Mouse (Mus musculus) lung, embryonic 14.5 days (tissue): Measurements from ENCODE around the gene Gtpbp10. TPM values are rescaled to one million over a fixed set of nuclear protein-coding genes. Genes with fewer than 3 reads are reported as not detected.

Experiments used
- ATAC-seq: fragments of 200-750 bp; cut with Nextera tagmentation; 2 replicates; pipeline ENCODE4 v1.8.0; 2017; ENCODE audit warnings: mild to moderate bottlenecking, moderate TSS enrichment, moderate library complexity; ENCODE audit not compliant: insufficient read depth
- DNase-seq: peaks from one replicate; pipeline ENCODE4 v3.0.0-alpha.2; 2015
- H3K27ac ChIP-seq: fragments of 300-500 bp; sonication (generic); 2 replicates; pipeline ENCODE4 v1.5.1; 2014; ENCODE audit warnings: low read depth, mild to moderate bottlenecking, moderate library complexity
- H3K27me3 ChIP-seq: fragments of 300-500 bp; sonication (generic); 2 replicates; pipeline ENCODE4 v1.6.1; 2014; ENCODE audit warnings: low read length, control low read depth; ENCODE audit not compliant: insufficient read depth
- H3K36me3 ChIP-seq: fragments of 300-500 bp; sonication (generic); 2 replicates; pipeline ENCODE4 v1.6.1; 2014; ENCODE audit warnings: control low read depth; ENCODE audit not compliant: insufficient read depth
- H3K4me1 ChIP-seq: fragments of 300-500 bp; sonication (generic); 2 replicates; pipeline ENCODE4 v1.6.1; 2014; ENCODE audit warnings: antibody characterized with exemption, control low read depth; ENCODE audit not compliant: insufficient read depth
- H3K4me2 ChIP-seq: fragments of 300-500 bp; sonication (generic); 2 replicates; pipeline ENCODE4 v1.6.1; 2014; ENCODE audit warnings: mild to moderate bottlenecking
- H3K4me3 ChIP-seq: fragments of 300-500 bp; sonication (generic); 2 replicates; pipeline ENCODE4 v1.5.1; 2014; ENCODE audit warnings: low read depth, low read length
- H3K9ac ChIP-seq: fragments of 300-500 bp; sonication (generic); 2 replicates; pipeline ENCODE4 v1.6.1; 2014
- H3K9me3 ChIP-seq: fragments of 300-500 bp; sonication (generic); 2 replicates; pipeline ENCODE4 v1.6.1; 2016; ENCODE audit warnings: low read depth, low read length, control low read depth
- CTCF ChIP-seq: IDR thresholded peaks from 2 replicates; pipeline ENCODE4 v1.5.1; 2016; ENCODE audit warnings: antibody characterized with exemption, low read depth
- WGBS: fragments of 180-500 bp; shearing (Covaris S2); extraction: QIAGEN DNeasy Blood & Tissue Kit; methylation state at CpG from one replicate; pipeline ENCODE4 v1.1.7; 2014; 5-methylcytosine and 5-hydroxymethylcytosine counted together
- polyA plus RNA-seq: library from polyadenylated mRNA; unstranded; fragments of >200 nt; fragmentation: Nextera tagmentation; extraction: Ambion mirVana; gene quantifications from 2 replicates; pipeline ENCODE4 v1.2.1, GENCODE M21; 2014

The Gtpbp10 gene
- polyA plus RNA-seq, 1 experiment from 2014 or later: 33.7 TPM

DNA sequence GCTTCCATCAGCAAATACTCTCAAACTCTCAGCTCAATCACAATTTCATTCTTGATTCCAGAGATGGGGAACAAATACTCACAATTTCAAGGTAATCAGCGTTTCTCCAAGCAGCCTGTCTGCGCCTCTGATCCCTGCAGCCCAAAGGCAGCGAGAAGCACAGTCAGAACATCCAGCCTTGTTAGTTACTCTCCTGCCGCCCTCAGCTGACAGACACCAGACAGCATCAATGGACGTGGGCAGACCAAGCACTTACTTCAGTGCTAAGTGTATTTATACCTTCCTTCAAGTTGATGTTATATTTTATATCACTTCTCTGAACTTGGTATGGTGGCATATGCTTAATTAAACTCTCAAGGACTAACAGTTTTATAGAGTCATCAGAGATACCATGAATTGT, 48.3 kb downstream of the Gtpbp10 start:
- DNase-seq (no peak), ATAC-seq (no peak)
- Histone ChIP-seq H3K36me3 (peaks cover 17% of the 10 kb centered on the region; the same call in 1 of the 2 replicates), H3K27me3 (no peaks in the 10 kb centered on the region), H3K9me3 (no peaks in the 10 kb centered on the region), H3K9ac (no peak overlapping the region), H3K4me1 (no peaks in the 10 kb centered on the region), H3K4me3 (no peak overlapping the region), H3K27ac (no peak overlapping the region), H3K4me2 (no peak overlapping the region)
- TF ChIP-seq CTCF: no peak
- WGBS: 79% methylated on average over 5 of the region's 5 CpGs

DNA sequence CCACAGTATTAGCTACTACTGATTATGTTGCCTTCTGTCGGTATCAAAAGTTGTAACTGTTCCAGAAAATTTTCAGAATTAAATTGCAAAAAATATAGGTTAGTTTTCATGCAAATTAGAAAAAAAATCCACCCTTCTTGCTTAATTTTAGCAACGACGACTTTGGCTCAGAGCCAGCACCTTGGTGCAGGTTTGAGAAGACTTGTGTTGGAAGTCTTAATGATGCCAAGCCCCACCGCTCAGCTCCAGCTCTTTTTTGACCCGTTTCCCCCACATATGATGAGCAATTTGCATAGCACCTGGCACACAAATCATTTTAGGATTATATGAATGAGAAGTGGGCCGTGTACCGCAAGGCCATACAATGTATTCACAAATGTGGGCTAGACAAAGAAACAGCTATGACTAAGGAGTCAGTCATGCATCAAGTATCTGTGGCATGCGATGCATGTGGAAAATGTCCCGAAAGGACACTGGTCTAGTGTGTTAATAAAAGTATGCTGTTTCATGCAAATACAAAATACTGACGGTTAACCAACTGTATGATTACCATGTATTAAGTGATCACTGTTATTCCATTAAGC, 48.9 kb downstream of the Gtpbp10 start:
- WGBS: 78% methylated on average over 10 of the region's 10 CpGs
- peaks cover 17% of the 10 kb centered on the region; the same call in 1 of the 2 replicates for H3K36me3 ChIP-seq
- no peak overlapping the region for H3K27ac ChIP-seq
- no peak overlapping the region for H3K9ac ChIP-seq
- H3K4me3 ChIP-seq: no peak overlapping the region
- ATAC-seq (no peak), DNase-seq (no peak)
- no peak overlapping the region for H3K4me2 ChIP-seq
- TF ChIP-seq CTCF: no peak
- no peaks in the 10 kb centered on the region for H3K9me3 ChIP-seq
- no peaks in the 10 kb centered on the region for H3K4me1 ChIP-seq
- no peaks in the 10 kb centered on the region for H3K27me3 ChIP-seq

GRCm38 (mm10) chr5:5508231-5508630, 51.1 kb downstream of the Gtpbp10 start:
- H3K4me2 ChIP-seq: no peak overlapping the region
- ATAC-seq (peak; percentile 53; the same call in 1 of the 2 replicates), DNase-seq (no peak)
- H3K36me3 ChIP-seq: peaks cover 21% of the 10 kb centered on the region; the same call in 1 of the 2 replicates
- no peak overlapping the region for H3K9ac ChIP-seq
- no peaks in the 10 kb centered on the region for H3K4me1 ChIP-seq
- 83% methylated on average over 10 of the region's 10 CpGs for WGBS
- no peak overlapping the region for H3K4me3 ChIP-seq
- no peak for TF ChIP-seq CTCF
- no peaks in the 10 kb centered on the region for H3K27me3 ChIP-seq
- no peaks in the 10 kb centered on the region for H3K9me3 ChIP-seq
- H3K27ac ChIP-seq: no peak overlapping the region

DNA sequence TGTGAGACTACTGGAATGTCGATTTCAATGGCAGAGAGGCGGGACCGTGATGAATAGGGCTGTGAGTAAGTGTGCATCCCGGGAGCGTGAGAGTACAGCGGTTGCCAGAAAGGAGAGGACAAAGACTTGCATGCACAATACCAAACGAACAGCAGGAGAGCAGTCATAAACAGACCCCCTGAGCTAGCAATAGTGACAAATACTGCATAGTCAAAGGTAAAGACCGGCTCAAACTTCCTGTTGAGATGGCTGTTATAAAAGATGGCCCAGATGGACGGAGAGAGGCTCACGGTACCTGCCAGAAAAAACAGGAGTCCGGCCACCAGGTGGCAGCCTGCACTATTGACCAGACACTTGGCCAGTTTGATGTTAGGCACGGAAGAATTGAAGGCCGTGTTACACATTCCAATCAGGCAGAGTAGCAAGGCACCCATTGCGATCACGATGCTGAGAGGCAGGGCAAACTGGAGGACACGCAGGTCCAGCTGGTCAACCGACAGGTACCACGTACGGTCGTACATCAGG, 51.6 kb downstream of the Gtpbp10 start:
- Histone ChIP-seq H3K9me3 (no peaks in the 10 kb centered on the region), H3K4me1 (no peaks in the 10 kb centered on the region), H3K27ac (no peak overlapping the region), H3K9ac (no peak overlapping the region), H3K4me2 (no peak overlapping the region), H3K27me3 (no peaks in the 10 kb centered on the region), H3K36me3 (peaks cover 21% of the 10 kb centered on the region; the same call in 1 of the 2 replicates), H3K4me3 (no peak overlapping the region)
- DNase-seq: peak; percentile 78
- TF ChIP-seq CTCF: peak; percentile 79
- 53% methylated on average over 20 of the region's 20 CpGs for WGBS
- ATAC-seq: peak; percentile 57; the same call in 1 of the 2 replicates

DNA sequence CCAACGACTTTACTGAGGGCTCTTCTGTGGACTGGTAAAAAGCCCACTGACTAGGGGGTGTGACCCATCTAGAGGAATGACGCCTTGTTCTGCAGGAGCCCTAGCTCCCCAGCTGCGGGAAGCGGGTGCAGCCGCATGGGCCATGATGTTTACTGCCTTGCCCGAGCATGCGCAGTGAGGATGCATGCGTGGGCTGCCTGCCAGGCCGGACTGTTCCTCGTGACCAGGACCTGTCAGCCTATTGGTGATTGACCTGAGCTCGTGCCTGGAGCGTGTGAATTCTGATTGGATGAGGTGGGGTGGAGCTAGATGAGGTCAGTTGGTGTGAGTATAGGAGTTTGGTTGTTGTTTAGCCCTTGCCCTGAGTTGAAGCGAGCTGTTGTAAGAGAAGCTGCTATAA, 54.9 kb downstream of the Gtpbp10 start:
- DNase-seq (no peak), ATAC-seq (no peak)
- WGBS: 87% methylated on average over 13 of the region's 13 CpGs
- Histone ChIP-seq H3K9me3 (no peaks in the 10 kb centered on the region), H3K27me3 (no peaks in the 10 kb centered on the region), H3K9ac (no peak overlapping the region), H3K4me3 (no peak overlapping the region), H3K36me3 (peaks cover 21% of the 10 kb centered on the region; the same call in 1 of the 2 replicates), H3K27ac (no peak overlapping the region), H3K4me1 (no peaks in the 10 kb centered on the region), H3K4me2 (no peak overlapping the region)
- TF ChIP-seq CTCF: no peak

DNA sequence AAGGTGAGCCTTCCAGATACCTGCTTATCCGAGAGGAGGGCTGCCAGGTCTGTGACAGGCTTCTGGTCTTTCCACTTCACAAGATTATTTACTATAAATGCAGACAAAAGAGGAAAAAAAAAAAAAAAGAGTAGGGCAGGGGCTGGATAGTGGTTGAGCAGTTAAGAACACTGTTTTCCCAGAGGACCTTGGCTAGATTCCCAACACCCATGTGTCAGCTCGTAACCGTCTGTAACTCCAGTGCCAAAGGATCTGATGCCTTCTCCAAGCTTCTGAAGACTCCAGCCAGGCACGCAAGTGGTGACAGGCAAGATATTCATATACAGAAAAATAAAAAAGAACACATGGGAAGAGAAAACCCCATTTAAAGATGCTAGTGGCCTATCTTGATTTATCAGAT, 56.0 kb downstream of the Gtpbp10 start:
- no peak for TF ChIP-seq CTCF
- Histone ChIP-seq H3K4me1 (no peaks in the 10 kb centered on the region), H3K9me3 (no peaks in the 10 kb centered on the region), H3K4me2 (no peak overlapping the region), H3K9ac (no peak overlapping the region), H3K27ac (no peak overlapping the region), H3K27me3 (no peaks in the 10 kb centered on the region), H3K36me3 (peaks cover 21% of the 10 kb centered on the region; the same call in 1 of the 2 replicates), H3K4me3 (no peak overlapping the region)
- ATAC-seq (no peak), DNase-seq (no peak)
- 76% methylated on average over 4 of the region's 4 CpGs for WGBS

- Histone ChIP-seq H3K27ac (no peak overlapping the region), H3K27me3 (no peaks in the 10 kb centered on the region), H3K4me1 (no peaks in the 10 kb centered on the region), H3K4me3 (no peak overlapping the region), H3K9me3 (no peaks in the 10 kb centered on the region), H3K36me3 (peaks cover 8% of the 10 kb centered on the region; the same call in 1 of the 2 replicates), H3K9ac (no peak overlapping the region), H3K4me2 (no peak overlapping the region)
- ATAC-seq: no peak
- WGBS: 74% methylated on average over 2 of the region's 2 CpGs
- TF ChIP-seq CTCF: no peak
- DNase-seq: no peak
These were observed 57.8 kb downstream of the Gtpbp10 start for GRCm38 (mm10) chr5:5501583-5501982.
